Comparison of ENCODE assay signal across 8 mouse cellular contexts in genomic region chr1:84363967-84364366, GRCm38 (mm10). TPM values are rescaled to one million over a fixed set of nuclear protein-coding genes. Genes with fewer than 3 reads are reported as not detected.
DNase-seq lines count a peak whose midpoint lies in the region; ATAC-seq lines count a peak whose summit lies in the region.

TSS of gene Pid1 (minus strand) at chr1:84364180.

- intact Hi-C loops in heart, postnatal 14 days (cut with DNase I) = no loop called here

- no peak for DNase-seq in heart, postnatal 14 days
- DNase-seq in heart, adult 9 months (ENCODE audit: low spot score in 2 of 2) = no peak
- no peak for DNase-seq in adrenal gland, postnatal 36 days
- DNase-seq in hindbrain, embryonic 11.5 days (ENCODE audit: low spot score) = no peak
- no peak for DNase-seq in spleen, postnatal 10 days (ENCODE audit: low spot score in 2 of 2)
- no peak for DNase-seq in kidney, postnatal 14 days
- DNase-seq in ovary, postnatal 14 days (ENCODE audit: low spot score) = no peak

- H3K27ac ChIP-seq in hindbrain, embryonic 11.5 days (ENCODE audit: low read depth, low read length) = no peak within 1 kb of the TSS
- H3K27ac ChIP-seq in liver, embryonic 15.5 days (replicated peaks) = no peak within 1 kb of the TSS

- H3K4me2 ChIP-seq in hindbrain, embryonic 11.5 days (replicated peaks; ENCODE audit: low read depth, low read length) = no peak within 1 kb of the TSS
- H3K4me2 ChIP-seq in liver, embryonic 15.5 days = no peak within 1 kb of the TSS

- WGBS in hindbrain, embryonic 11.5 days = 93% methylated on average over 8 of the region's 8 CpGs
- WGBS in liver, embryonic 15.5 days (ENCODE audit: insufficient replicate concordance) = 54% methylated on average over 8 of the region's 8 CpGs

- no peaks in the 10 kb centered on the region for H3K27me3 ChIP-seq in hindbrain, embryonic 11.5 days (ENCODE audit: control insufficient read depth, insufficient read depth, low read length)
- H3K27me3 ChIP-seq in liver, embryonic 15.5 days = no peaks in the 10 kb centered on the region

- H3K4me1 ChIP-seq in hindbrain, embryonic 11.5 days (replicated peaks; ENCODE audit: control insufficient read depth, insufficient read depth, low read length) = no peaks in the 10 kb centered on the region
- H3K4me1 ChIP-seq in liver, embryonic 15.5 days (replicated peaks) = no peaks in the 10 kb centered on the region

- no peak within 1 kb of the TSS for H3K9ac ChIP-seq in hindbrain, embryonic 11.5 days (ENCODE audit: low read depth, low read length)
- no peak within 1 kb of the TSS for H3K9ac ChIP-seq in liver, embryonic 15.5 days

- H3K4me3 ChIP-seq in hindbrain, embryonic 11.5 days (ENCODE audit: low read depth, low read length) = no peak within 1 kb of the TSS
- no peak within 1 kb of the TSS for H3K4me3 ChIP-seq in liver, embryonic 15.5 days (replicated peaks)

- H3K9me3 ChIP-seq in hindbrain, embryonic 11.5 days (ENCODE audit: control insufficient read depth, low read length) = no peaks in the 10 kb centered on the region
- H3K9me3 ChIP-seq in liver, embryonic 15.5 days (replicated peaks) = no peaks in the 10 kb centered on the region

- no peak for ATAC-seq in hindbrain, embryonic 11.5 days (ENCODE audit: low FRiP score)
- no peak for ATAC-seq in liver, embryonic 15.5 days (ENCODE audit: insufficient read depth)

- no peaks in the 10 kb centered on the region for H3K36me3 ChIP-seq in hindbrain, embryonic 11.5 days (ENCODE audit: control insufficient read depth, insufficient read depth, low read length)
- H3K36me3 ChIP-seq in liver, embryonic 15.5 days (replicated peaks) = no peaks in the 10 kb centered on the region

RNA-seq across cellular contexts. Expression of gene Pid1, which starts in this region (rescaled TPM):
- total RNA-seq in heart, postnatal 14 days (2021) = 10 to 100 TPM; 10.4 to 10.9 TPM
- 10 to 100 TPM; 19.7 to 22.8 TPM for total RNA-seq in adrenal gland, postnatal 36 days (2021)
- 84.6 and 84.9 TPM in 2 replicates for polyA plus RNA-seq in hindbrain, embryonic 11.5 days (2014; fragmentation: Nextera tagmentation; extraction: Ambion mirVana)
- 19.9 and 24.3 TPM in 2 replicates for polyA plus RNA-seq in liver, embryonic 15.5 days (2015; fragmentation: Nextera tagmentation; extraction: Ambion mirVana)
